Mouse (Mus musculus) megakaryocyte progenitor cell, adult 5-6 weeks (primary cell): ENCODE measurements around the gene 9130213A22Rik. TPM values are rescaled to one million over a fixed set of nuclear protein-coding genes. Genes with fewer than 3 reads are reported as not detected.

Source experiments
- ATAC-seq: replicated peaks from 2 replicates; pipeline ENCODE4 v1.8.0; 2016; ENCODE audit warnings: mild to moderate bottlenecking, moderate TSS enrichment, inconsistent platforms; ENCODE audit not compliant: poor library complexity
- total RNA-seq, 2 experiments: library from RNA; stranded (forward) in 1 of 2; stranded (reverse) in 1 of 2; fragments of 157-497, 149-512 nt in 1 of 2; fragments of 200-1000 nt in 1 of 2; gene quantifications; 2 replicates each; pipeline versions ENCODE4 v1.2.3 to v1.2.4; 2015 to 2017

Gene 9130213A22Rik
- total RNA-seq, 2 experiments from 2014 or later: not detected

- ATAC-seq: no peak
These were observed 44.3 kb downstream of the 9130213A22Rik start for GRCm38 (mm10) chr11:69078041-69078440.

GRCm38 (mm10) chr11:69077316-69077715 lies 45.1 kb downstream of the 9130213A22Rik start:
- no peak for ATAC-seq

- no peak for ATAC-seq
These were observed 45.8 kb downstream of the 9130213A22Rik start for GRCm38 (mm10) chr11:69076572-69076971.

- no peak for ATAC-seq
These were observed 46.5 kb downstream of the 9130213A22Rik start for GRCm38 (mm10) chr11:69075764-69076479.

GRCm38 (mm10) chr11:69074776-69075069 lies 47.7 kb downstream of the 9130213A22Rik start:
- no peak for ATAC-seq

GRCm38 (mm10) chr11:69073951-69074775 lies 48.2 kb downstream of the 9130213A22Rik start:
- ATAC-seq: peak; percentile 15

GRCm38 (mm10) chr11:69073065-69073888 lies 49.1 kb downstream of the 9130213A22Rik start:
- ATAC-seq: peak; percentile 68

GRCm38 (mm10) chr11:69072666-69073064 lies 49.7 kb downstream of the 9130213A22Rik start:
- ATAC-seq: no peak

GRCm38 (mm10) chr11:69072234-69072633 lies 50.2 kb downstream of the 9130213A22Rik start:
- ATAC-seq: no peak

- no peak for ATAC-seq
These were observed 51.1 kb downstream of the 9130213A22Rik start for GRCm38 (mm10) chr11:69071262-69071661.

- peak; percentile 52 for ATAC-seq
These were observed 51.7 kb downstream of the 9130213A22Rik start, which contains the start of gene Tmem107 for GRCm38 (mm10) chr11:69070590-69071222. Gene Tmem107, plus strand, starts transcription at chr11:69070806.

- ATAC-seq: no peak
These were observed 52.3 kb downstream of the 9130213A22Rik start for GRCm38 (mm10) chr11:69070093-69070492.

Other genes starting within 250 kb of the 9130213A22Rik start
- not detected in 2 replicates for gene Rnf222, start 234.0 kb downstream of the 9130213A22Rik start, total RNA-seq (2015)
- not detected in 2 replicates for gene Rnf222, start 234.0 kb downstream of the 9130213A22Rik start, total RNA-seq (2017)
- 3,945 and 4,034 TPM in 2 replicates for gene Rpl26, start 221.0 kb downstream of the 9130213A22Rik start, total RNA-seq (2015)
- 6,407 and 6,432 TPM in 2 replicates for gene Rpl26, start 221.0 kb downstream of the 9130213A22Rik start, total RNA-seq (2017)
- not detected in 2 replicates for gene Odf4, start 195.5 kb downstream of the 9130213A22Rik start, total RNA-seq (2015)
- not detected in 2 replicates for gene Odf4, start 195.5 kb downstream of the 9130213A22Rik start, total RNA-seq (2017)
- not detected in 2 replicates for gene Arhgef15, start 165.1 kb downstream of the 9130213A22Rik start, total RNA-seq (2015)
- gene Arhgef15, start 165.1 kb downstream of the 9130213A22Rik start, total RNA-seq (2017): 0.04 and 0.98 TPM in 2 replicates
- gene Slc25a35, start 154.5 kb downstream of the 9130213A22Rik start, total RNA-seq (2015): 2.2 and 2.8 TPM in 2 replicates
- 0.30 and 0.75 TPM in 2 replicates for gene Slc25a35, start 154.5 kb downstream of the 9130213A22Rik start, total RNA-seq (2017)
- 91.0 and 123 TPM in 2 replicates for gene Rangrf, start 147.4 kb downstream of the 9130213A22Rik start, total RNA-seq (2015)
- gene Rangrf, start 147.4 kb downstream of the 9130213A22Rik start, total RNA-seq (2017): 46.3 and 54.1 TPM in 2 replicates
- gene Pfas, start 114.1 kb downstream of the 9130213A22Rik start, total RNA-seq (2015): 24.8 and 31.3 TPM in 2 replicates
- 34.9 and 48.8 TPM in 2 replicates for gene Pfas, start 114.1 kb downstream of the 9130213A22Rik start, total RNA-seq (2017)
- gene Ctc1, start 106.7 kb downstream of the 9130213A22Rik start, total RNA-seq (2015): 27.8 and 33.7 TPM in 2 replicates
- 21.2 and 27.2 TPM in 2 replicates for gene Ctc1, start 106.7 kb downstream of the 9130213A22Rik start, total RNA-seq (2017)
- gene Aurkb, start 76.9 kb downstream of the 9130213A22Rik start, total RNA-seq (2015): 100 and 103 TPM in 2 replicates
- 103 and 128 TPM in 2 replicates for gene Aurkb, start 76.9 kb downstream of the 9130213A22Rik start, total RNA-seq (2017)
- 6.2 and 7.6 TPM in 2 replicates for gene Borcs6, start 62.9 kb downstream of the 9130213A22Rik start, total RNA-seq (2015)
- gene Borcs6, start 62.9 kb downstream of the 9130213A22Rik start, total RNA-seq (2017): 6.6 and 6.7 TPM in 2 replicates
- 18.6 and 23.4 TPM in 2 replicates for gene Tmem107, start 51.8 kb downstream of the 9130213A22Rik start, total RNA-seq (2015)
- 23.9 and 40.6 TPM in 2 replicates for gene Tmem107, start 51.8 kb downstream of the 9130213A22Rik start, total RNA-seq (2017)
- 36.6 and 41.2 TPM in 2 replicates for gene Vamp2, start 34.1 kb downstream of the 9130213A22Rik start, total RNA-seq (2015)
- gene Vamp2, start 34.1 kb downstream of the 9130213A22Rik start, total RNA-seq (2017): 8.2 and 12.8 TPM in 2 replicates
- 8.3 and 8.8 TPM in 2 replicates for gene Per1, start 27.4 kb downstream of the 9130213A22Rik start, total RNA-seq (2015)
- 4.0 and 4.8 TPM in 2 replicates for gene Per1, start 27.4 kb downstream of the 9130213A22Rik start, total RNA-seq (2017)
- not detected in 2 replicates for gene Hes7, start 2.2 kb downstream of the 9130213A22Rik start, total RNA-seq (2015)
- gene Hes7, start 2.2 kb downstream of the 9130213A22Rik start, total RNA-seq (2017): not detected in 2 replicates
- not detected in 2 replicates for gene Aloxe3, start 3.3 kb upstream of the 9130213A22Rik start, total RNA-seq (2015)
- not detected in 2 replicates for gene Aloxe3, start 3.3 kb upstream of the 9130213A22Rik start, total RNA-seq (2017)
- not detected in 2 replicates for gene Alox12b, start 34.4 kb upstream of the 9130213A22Rik start, total RNA-seq (2015)
- gene Alox12b, start 34.4 kb upstream of the 9130213A22Rik start, total RNA-seq (2017): not detected in 2 replicates
- 0.07 TPM in 1 of 2 replicates, not detected in the other for gene Alox8, start 75.3 kb upstream of the 9130213A22Rik start, total RNA-seq (2015)
- 0.44 TPM in 1 of 2 replicates, not detected in the other for gene Alox8, start 75.3 kb upstream of the 9130213A22Rik start, total RNA-seq (2017)
- 0.10 TPM in 1 of 2 replicates, not detected in the other for gene Gucy2e, start 114.4 kb upstream of the 9130213A22Rik start, total RNA-seq (2015)
- 0.03 TPM in 1 of 2 replicates, not detected in the other for gene Gucy2e, start 114.4 kb upstream of the 9130213A22Rik start, total RNA-seq (2017)
- 30.5 and 49.5 TPM in 2 replicates for gene Cntrob, start 201.2 kb upstream of the 9130213A22Rik start, total RNA-seq (2015)
- gene Cntrob, start 201.2 kb upstream of the 9130213A22Rik start, total RNA-seq (2017): 26.9 and 29.8 TPM in 2 replicates
- 117 and 136 TPM in 2 replicates for gene Trappc1, start 201.4 kb upstream of the 9130213A22Rik start, total RNA-seq (2015)
- 87.2 and 103 TPM in 2 replicates for gene Trappc1, start 201.4 kb upstream of the 9130213A22Rik start, total RNA-seq (2017)
- 0.07 and 0.34 TPM in 2 replicates for gene Kcnab3, start 203.7 kb upstream of the 9130213A22Rik start, total RNA-seq (2015)
- 0.14 TPM in 1 of 2 replicates, not detected in the other for gene Kcnab3, start 203.7 kb upstream of the 9130213A22Rik start, total RNA-seq (2017)
- gene Rnf227, start 217.9 kb upstream of the 9130213A22Rik start, total RNA-seq (2015): 4.3 and 6.2 TPM in 2 replicates
- 5.1 and 7.1 TPM in 2 replicates for gene Rnf227, start 217.9 kb upstream of the 9130213A22Rik start, total RNA-seq (2017)
- 17.0 and 22.4 TPM in 2 replicates for gene Chd3, start 246.8 kb upstream of the 9130213A22Rik start, total RNA-seq (2015)
- 19.9 and 38.2 TPM in 2 replicates for gene Chd3, start 246.8 kb upstream of the 9130213A22Rik start, total RNA-seq (2017)